Mouse (Mus musculus): Measurements from ENCODE around the gene 1700003E16Rik. TPM values are rescaled to one million over a fixed set of nuclear protein-coding genes. Genes with fewer than 3 reads are reported as not detected.
"Not testable (repeated sequence)": the region's sequence is repeated elsewhere in the genome, so short reads cannot be mapped to it uniquely, and the experiment has no call there.

1700003E16Rik gene
- polyA plus RNA-seq, 1 experiment from 2014 or later = 0.30 TPM

- ATAC-seq (ENCODE audit: low read depth) = no peak
- Histone ChIP-seq H3K27me3 (ENCODE audit: control insufficient read depth, insufficient read depth, low read depth, low read length) (peaks cover 13% of the 10 kb centered on the region), H3K4me1 (ENCODE audit: control insufficient read depth, low read depth, low read length) (no peaks in the 10 kb centered on the region), H3K27ac (ENCODE audit: low read length) (no peak overlapping the region), H3K4me3 (ENCODE audit: low read depth, low read length) (no peak overlapping the region), H3K36me3 (ENCODE audit: control insufficient read depth, insufficient read depth) (no peaks in the 10 kb centered on the region), H3K4me2 (ENCODE audit: low read depth, low read length) (no peak overlapping the region), H3K9ac (ENCODE audit: low read depth, low read length) (no peak overlapping the region), H3K9me3 (replicated peaks; ENCODE audit: control insufficient read depth, low read length) (no peaks in the 10 kb centered on the region)
- WGBS (ENCODE audit: insufficient replicate concordance) = 49% methylated on average over 9 of the region's 9 CpGs
Measured at GRCm38 (mm10) chr6:83145805-83146204, 10.4 kb upstream of the 1700003E16Rik start.

- WGBS (ENCODE audit: insufficient replicate concordance) = 45% methylated on average over 7 of the region's 7 CpGs
Measured at GRCm38 (mm10) chr6:83147280-83147679, 8.9 kb upstream of the 1700003E16Rik start.

GRCm38 (mm10) chr6:83151721-83152120 lies 4.5 kb upstream of the 1700003E16Rik start:
- H3K27me3 ChIP-seq (ENCODE audit: control insufficient read depth, insufficient read depth, low read depth, low read length) = peaks cover 15% of the 10 kb centered on the region
- H3K9ac ChIP-seq (ENCODE audit: low read depth, low read length) = no peak overlapping the region
- H3K4me1 ChIP-seq (ENCODE audit: control insufficient read depth, low read depth, low read length) = peaks cover 6% of the 10 kb centered on the region
- H3K36me3 ChIP-seq (ENCODE audit: control insufficient read depth, insufficient read depth) = no peaks in the 10 kb centered on the region
- no peak overlapping the region for H3K27ac ChIP-seq (ENCODE audit: low read length)
- no peaks in the 10 kb centered on the region for H3K9me3 ChIP-seq (replicated peaks; ENCODE audit: control insufficient read depth, low read length)
- H3K4me2 ChIP-seq (ENCODE audit: low read depth, low read length) = no peak overlapping the region
- no peak for ATAC-seq (ENCODE audit: low read depth)
- 35% methylated on average over 8 of the region's 8 CpGs for WGBS (ENCODE audit: insufficient replicate concordance)
- H3K4me3 ChIP-seq (ENCODE audit: low read depth, low read length) = no peak overlapping the region

More at GRCm38 (mm10) chr6:83147280-83147679, 8.9 kb upstream of the 1700003E16Rik start:
- Histone ChIP-seq H3K4me2 (ENCODE audit: low read depth, low read length) (no peak overlapping the region), H3K27ac (ENCODE audit: low read length) (no peak overlapping the region), H3K36me3 (ENCODE audit: control insufficient read depth, insufficient read depth) (no peaks in the 10 kb centered on the region), H3K4me3 (ENCODE audit: low read depth, low read length) (no peak overlapping the region), H3K9ac (ENCODE audit: low read depth, low read length) (no peak overlapping the region), H3K27me3 (ENCODE audit: control insufficient read depth, insufficient read depth, low read depth, low read length) (peaks cover 7% of the 10 kb centered on the region), H3K4me1 (ENCODE audit: control insufficient read depth, low read depth, low read length) (no peaks in the 10 kb centered on the region), H3K9me3 (replicated peaks; ENCODE audit: control insufficient read depth, low read length) (no peaks in the 10 kb centered on the region)
- no peak for ATAC-seq (ENCODE audit: low read depth)

GRCm38 (mm10) chr6:83153038-83153437 lies 3.2 kb upstream of the 1700003E16Rik start:
- H3K4me3 ChIP-seq (ENCODE audit: low read depth, low read length) = no peak overlapping the region
- H3K27me3 ChIP-seq (ENCODE audit: control insufficient read depth, insufficient read depth, low read depth, low read length) = peaks cover 15% of the 10 kb centered on the region
- H3K27ac ChIP-seq (ENCODE audit: low read length) = no peak overlapping the region
- 72% methylated on average over 12 of the region's 12 CpGs for WGBS (ENCODE audit: insufficient replicate concordance)
- no peak overlapping the region for H3K9ac ChIP-seq (ENCODE audit: low read depth, low read length)
- no peaks in the 10 kb centered on the region for H3K9me3 ChIP-seq (replicated peaks; ENCODE audit: control insufficient read depth, low read length)
- no peak overlapping the region for H3K4me2 ChIP-seq (ENCODE audit: low read depth, low read length)
- H3K36me3 ChIP-seq (ENCODE audit: control insufficient read depth, insufficient read depth) = no peaks in the 10 kb centered on the region
- H3K4me1 ChIP-seq (ENCODE audit: control insufficient read depth, low read depth, low read length) = peaks cover 6% of the 10 kb centered on the region
- ATAC-seq (ENCODE audit: low read depth) = 0 out of 2 replicates have a peak, but pooled peaks have one; percentile 30

GRCm38 (mm10) chr6:83153485-83153884 lies 2.7 kb upstream of the 1700003E16Rik start:
- peaks cover 15% of the 10 kb centered on the region for H3K27me3 ChIP-seq (ENCODE audit: control insufficient read depth, insufficient read depth, low read depth, low read length)
- no peaks in the 10 kb centered on the region for H3K36me3 ChIP-seq (ENCODE audit: control insufficient read depth, insufficient read depth)
- 39% methylated on average over 5 of the region's 5 CpGs for WGBS (ENCODE audit: insufficient replicate concordance)
- H3K9me3 ChIP-seq (replicated peaks; ENCODE audit: control insufficient read depth, low read length) = no peaks in the 10 kb centered on the region
- H3K27ac ChIP-seq (ENCODE audit: low read length) = no peak overlapping the region
- peak; percentile 42 for ATAC-seq (ENCODE audit: low read depth)
- peaks cover 6% of the 10 kb centered on the region for H3K4me1 ChIP-seq (ENCODE audit: control insufficient read depth, low read depth, low read length)
- no peak overlapping the region for H3K4me2 ChIP-seq (ENCODE audit: low read depth, low read length)
- H3K4me3 ChIP-seq (ENCODE audit: low read depth, low read length) = no peak overlapping the region
- H3K9ac ChIP-seq (ENCODE audit: low read depth, low read length) = no peak overlapping the region

- WGBS (ENCODE audit: insufficient replicate concordance) = 11% methylated on average over 23 of the region's 23 CpGs
- H3K4me3 ChIP-seq (ENCODE audit: low read depth, low read length) = peak overlapping the region; percentile 56
- ATAC-seq (ENCODE audit: low read depth) = no peak
- H3K9ac ChIP-seq (ENCODE audit: low read depth, low read length) = no peak overlapping the region
- H3K27ac ChIP-seq (ENCODE audit: low read length) = no peak overlapping the region
- H3K9me3 ChIP-seq (replicated peaks; ENCODE audit: control insufficient read depth, low read length) = no peaks in the 10 kb centered on the region
- H3K27me3 ChIP-seq (ENCODE audit: control insufficient read depth, insufficient read depth, low read depth, low read length) = peaks cover 24% of the 10 kb centered on the region
- H3K36me3 ChIP-seq (ENCODE audit: control insufficient read depth, insufficient read depth) = no peaks in the 10 kb centered on the region
- peaks cover 6% of the 10 kb centered on the region for H3K4me1 ChIP-seq (ENCODE audit: control insufficient read depth, low read depth, low read length)
- peak overlapping the region; percentile 82 for H3K4me2 ChIP-seq (ENCODE audit: low read depth, low read length)
Measured at GRCm38 (mm10) chr6:83155552-83156238, 509 bp upstream of the 1700003E16Rik start.

GRCm38 (mm10) chr6:83159456-83159855 lies 3.3 kb downstream of the 1700003E16Rik start:
- WGBS (ENCODE audit: insufficient replicate concordance) = 19% methylated on average over 3 of the region's 3 CpGs
- H3K27ac ChIP-seq (ENCODE audit: low read length); H3K36me3 ChIP-seq (ENCODE audit: control insufficient read depth, insufficient read depth); H3K4me2 ChIP-seq (ENCODE audit: low read depth, low read length); H3K9me3 ChIP-seq (replicated peaks; ENCODE audit: control insufficient read depth, low read length); H3K4me3 ChIP-seq (ENCODE audit: low read depth, low read length); ATAC-seq (ENCODE audit: low read depth); H3K9ac ChIP-seq (ENCODE audit: low read depth, low read length): not testable (repeated sequence)
- Histone ChIP-seq H3K4me1 (ENCODE audit: control insufficient read depth, low read depth, low read length) (peaks cover 13% of the 10 kb centered on the region), H3K27me3 (ENCODE audit: control insufficient read depth, insufficient read depth, low read depth, low read length) (peaks cover 48% of the 10 kb centered on the region)

GRCm38 (mm10) chr6:83161442-83161841 lies 5.2 kb downstream of the 1700003E16Rik start:
- no peak overlapping the region for H3K9ac ChIP-seq (ENCODE audit: low read depth, low read length)
- ATAC-seq (ENCODE audit: low read depth) = no peak
- H3K27me3 ChIP-seq (ENCODE audit: control insufficient read depth, insufficient read depth, low read depth, low read length) = peaks cover 33% of the 10 kb centered on the region
- 7% methylated on average over 19 of the region's 19 CpGs for WGBS (ENCODE audit: insufficient replicate concordance)
- no peaks in the 10 kb centered on the region for H3K36me3 ChIP-seq (ENCODE audit: control insufficient read depth, insufficient read depth)
- H3K27ac ChIP-seq (ENCODE audit: low read length) = no peak overlapping the region
- peak overlapping the region; percentile 67 for H3K4me2 ChIP-seq (ENCODE audit: low read depth, low read length)
- peaks cover 15% of the 10 kb centered on the region for H3K4me1 ChIP-seq (ENCODE audit: control insufficient read depth, low read depth, low read length)
- peak overlapping the region; percentile 50 for H3K4me3 ChIP-seq (ENCODE audit: low read depth, low read length)
- no peaks in the 10 kb centered on the region for H3K9me3 ChIP-seq (replicated peaks; ENCODE audit: control insufficient read depth, low read length)

- no peak for ATAC-seq (ENCODE audit: low read depth)
- no peaks in the 10 kb centered on the region for H3K36me3 ChIP-seq (ENCODE audit: control insufficient read depth, insufficient read depth)
- H3K27me3 ChIP-seq (ENCODE audit: control insufficient read depth, insufficient read depth, low read depth, low read length) = peaks cover 33% of the 10 kb centered on the region
- peak overlapping the region; percentile 50 for H3K4me3 ChIP-seq (ENCODE audit: low read depth, low read length)
- H3K9me3 ChIP-seq (replicated peaks; ENCODE audit: control insufficient read depth, low read length) = no peaks in the 10 kb centered on the region
- peak overlapping the region; percentile 26; the same call in 1 of the 2 replicates for H3K9ac ChIP-seq (ENCODE audit: low read depth, low read length)
- 2% methylated on average over 46 of the region's 49 CpGs for WGBS (ENCODE audit: insufficient replicate concordance)
- H3K4me1 ChIP-seq (ENCODE audit: control insufficient read depth, low read depth, low read length) = peaks cover 18% of the 10 kb centered on the region
- peak overlapping the region; percentile 67 for H3K4me2 ChIP-seq (ENCODE audit: low read depth, low read length)
- H3K27ac ChIP-seq (ENCODE audit: low read length) = no peak overlapping the region
Measured at GRCm38 (mm10) chr6:83161921-83162641, 5.9 kb downstream of the 1700003E16Rik start.
